Mouse (Mus musculus) kidney, postnatal 0 days (tissue): ENCODE results near the gene Usp24. TPM values are rescaled to one million over a fixed set of nuclear protein-coding genes. Genes with fewer than 3 reads are reported as not detected.
A peak's percentile ranks its signal among the peaks of the same experiment; 100 is the strongest.
"Not testable (repeated sequence)": the region's sequence is repeated elsewhere in the genome, so short reads cannot be mapped to it uniquely, and the experiment has no call there.

ENCODE experiments used
- ATAC-seq: fragments of 200-750 bp; cut with Nextera tagmentation; replicated peaks from 2 replicates; pipeline ENCODE4 v1.8.0; 2017; ENCODE audit warnings: low read depth, moderate number of reproducible peaks, moderate TSS enrichment, moderate library complexity; ENCODE audit not compliant: low FRiP score
- DNase-seq: peaks from one replicate; pipeline ENCODE4 v3.0.0-alpha.2; 2016; ENCODE audit warnings: low spot score
- H3K27ac ChIP-seq: fragments of 300-500 bp; sonication (generic); 2 replicates; pipeline ENCODE4 v1.5.1; 2014; ENCODE audit warnings: mild to moderate bottlenecking
- H3K27me3 ChIP-seq: fragments of 300-500 bp; sonication (generic); 2 replicates; pipeline ENCODE4 v1.6.1; 2014; ENCODE audit warnings: low read length, mixed read lengths; ENCODE audit not compliant: insufficient read depth
- H3K36me3 ChIP-seq: fragments of 300-500 bp; sonication (generic); 2 replicates; pipeline ENCODE4 v1.6.1; 2014; ENCODE audit warnings: low read length, mixed read lengths; ENCODE audit not compliant: insufficient read depth
- H3K4me1 ChIP-seq: fragments of 300-500 bp; sonication (generic); replicated peaks from 2 replicates; pipeline ENCODE4 v1.6.1; 2014; ENCODE audit warnings: antibody characterized with exemption, low read length, mixed read lengths; ENCODE audit not compliant: insufficient read depth
- H3K4me2 ChIP-seq: fragments of 300-500 bp; sonication (generic); 2 replicates; pipeline ENCODE4 v1.6.1; 2014; ENCODE audit warnings: mild to moderate bottlenecking, low read length, moderate library complexity, mixed read lengths
- H3K4me3 ChIP-seq: fragments of 300-500 bp; sonication (generic); replicated peaks from 2 replicates; pipeline ENCODE4 v1.5.1; 2014; ENCODE audit warnings: low read depth, low read length
- H3K9ac ChIP-seq: fragments of 300-500 bp; sonication (generic); 2 replicates; pipeline ENCODE4 v1.6.1; 2014; ENCODE audit warnings: low read depth, low read length
- H3K9me3 ChIP-seq: fragments of 300-500 bp; sonication (generic); replicated peaks from 2 replicates; pipeline ENCODE4 v1.6.1; 2016; ENCODE audit warnings: low read length, inconsistent platforms, mixed read lengths
- CTCF ChIP-seq: IDR thresholded peaks from 2 replicates; pipeline ENCODE4 v1.5.1; 2016; ENCODE audit warnings: antibody characterized with exemption, low read depth, mild to moderate bottlenecking, moderate library complexity
- WGBS: fragments of 180-500 bp; shearing (Covaris S2); extraction: QIAGEN DNeasy Blood & Tissue Kit; methylation state at CpG from one replicate; pipeline ENCODE4 v1.1.7; 2014; 5-methylcytosine and 5-hydroxymethylcytosine counted together
- polyA plus RNA-seq: library from polyadenylated mRNA; unstranded; fragments of >200 nt; fragmentation: Nextera tagmentation; extraction: Ambion mirVana; gene quantifications from 2 replicates; pipeline ENCODE4 v1.2.1, GENCODE M21; 2015

Usp24 gene
- polyA plus RNA-seq, 1 experiment from 2014 or later: 12.2 TPM

- 96% methylated on average over 1 of the region's 1 CpGs for WGBS
- H3K4me1 ChIP-seq: no peaks in the 10 kb centered on the region
- no peaks in the 10 kb centered on the region for H3K9me3 ChIP-seq
- no peak overlapping the region for H3K4me3 ChIP-seq
- H3K36me3 ChIP-seq: 0 out of 2 replicates have a peak, but pooled peaks cover 16% of the 10 kb centered on the region
- H3K27me3 ChIP-seq: no peaks in the 10 kb centered on the region
- H3K4me2 ChIP-seq: no peak overlapping the region
- H3K9ac ChIP-seq: no peak overlapping the region
- no peak overlapping the region for H3K27ac ChIP-seq
- ATAC-seq: no peak
- no peak for DNase-seq
- no peak for TF ChIP-seq CTCF
Observed at GRCm38 (mm10) chr4:106347664-106348063, 31.7 kb downstream of the Usp24 start.

GRCm38 (mm10) chr4:106355025-106355424 is 39.0 kb downstream of the Usp24 start:
- not testable (repeated sequence) for H3K27ac ChIP-seq, H3K4me2 ChIP-seq, H3K9ac ChIP-seq, H3K4me3 ChIP-seq, H3K9me3 ChIP-seq, ATAC-seq, H3K4me1 ChIP-seq, H3K27me3 ChIP-seq, DNase-seq
- peaks cover 32% of the 10 kb centered on the region for H3K36me3 ChIP-seq
- WGBS: 91% methylated on average over 2 of the region's 2 CpGs

GRCm38 (mm10) chr4:106370013-106370412 is 54.0 kb downstream of the Usp24 start:
- Histone ChIP-seq H3K36me3 (peaks cover 10% of the 10 kb centered on the region; the same call in 1 of the 2 replicates), H3K4me3 (no peak overlapping the region), H3K9ac (no peak overlapping the region), H3K27me3 (no peaks in the 10 kb centered on the region), H3K9me3 (no peaks in the 10 kb centered on the region), H3K4me2 (no peak overlapping the region), H3K4me1 (no peaks in the 10 kb centered on the region), H3K27ac (no peak overlapping the region)
- ATAC-seq (no peak), DNase-seq (no peak)
- 80% methylated on average over 6 of the region's 6 CpGs for WGBS
- TF ChIP-seq CTCF: no peak

GRCm38 (mm10) chr4:106375857-106376256 is 59.8 kb downstream of the Usp24 start:
- Histone ChIP-seq H3K4me3 (no peak overlapping the region), H3K36me3 (peaks cover 42% of the 10 kb centered on the region), H3K27me3 (no peaks in the 10 kb centered on the region), H3K9me3 (no peaks in the 10 kb centered on the region), H3K27ac (no peak overlapping the region), H3K4me1 (no peaks in the 10 kb centered on the region), H3K4me2 (no peak overlapping the region), H3K9ac (no peak overlapping the region)
- DNase-seq (peak; percentile 83), ATAC-seq (no peak)
- peak; percentile 93 for TF ChIP-seq CTCF
- 47% methylated on average over 1 of the region's 1 CpGs for WGBS

GRCm38 (mm10) chr4:106378839-106379572 is 63.0 kb downstream of the Usp24 start:
- Histone ChIP-seq H3K4me3 (no peak overlapping the region), H3K4me1 (no peaks in the 10 kb centered on the region), H3K36me3 (peaks cover 48% of the 10 kb centered on the region), H3K27me3 (no peaks in the 10 kb centered on the region), H3K4me2 (no peak overlapping the region), H3K9ac (no peak overlapping the region), H3K9me3 (no peaks in the 10 kb centered on the region), H3K27ac (no peak overlapping the region)
- DNase-seq (peak; percentile 13), ATAC-seq (no peak)
- 55% methylated on average over 14 of the region's 14 CpGs for WGBS
- TF ChIP-seq CTCF: no peak

- Histone ChIP-seq H3K9ac (no peak overlapping the region), H3K4me1 (no peaks in the 10 kb centered on the region), H3K36me3 (peaks cover 49% of the 10 kb centered on the region), H3K4me2 (no peak overlapping the region), H3K9me3 (no peaks in the 10 kb centered on the region), H3K27me3 (no peaks in the 10 kb centered on the region), H3K4me3 (no peak overlapping the region), H3K27ac (no peak overlapping the region)
- DNase-seq (no peak), ATAC-seq (no peak)
- WGBS: 66% methylated on average over 5 of the region's 5 CpGs
- no peak for TF ChIP-seq CTCF
Observed at GRCm38 (mm10) chr4:106381131-106381530, 65.1 kb downstream of the Usp24 start.
